Mouse (Mus musculus): ENCODE measurements around the gene Fbxw9.

GRCm38 (mm10) chr8:85023846-85024245, 36.0 kb upstream of the Fbxw9 start:
- TF ChIP-seq MAZ (IDR thresholded peaks at IDR 0.05; ENCODE audit: low read depth, low read length) (no peak), POLR2A (IDR thresholded peaks at IDR 0.05; ENCODE audit: control insufficient read depth in 1 of 2, insufficient read depth in 1 of 2, low read depth in 1 of 2, low read length in 2 of 2, poor library complexity in 1 of 2) (no peak), MAX (IDR thresholded peaks at IDR 0.05; ENCODE audit: low read length) (no peak), E2F4 (IDR thresholded peaks at IDR 0.05; ENCODE audit: borderline replicate concordance, low read depth, low read length) (no peak), CTCF (IDR thresholded peaks at IDR 0.05 in 2 of 3, conservative IDR thresholded peaks at IDR 0.05 in 1 of 3; ENCODE audit: control insufficient read depth in 1 of 3, insufficient read depth in 1 of 3, low read depth in 2 of 3, low read length in 3 of 3, poor library complexity in 1 of 3, severe bottlenecking in 1 of 3) (no peak), EP300 (IDR thresholded peaks at IDR 0.05; ENCODE audit: low read depth in 1 of 2, low read length in 2 of 2) (no peak), USF2 (IDR thresholded peaks at IDR 0.05; ENCODE audit: borderline replicate concordance in 1 of 2, insufficient read depth in 1 of 2, low read depth in 1 of 2, low read length in 2 of 2) (no peak), POLR2AphosphoS2 (IDR thresholded peaks at IDR 0.05; ENCODE audit: low read length) (no peak), TBP (IDR thresholded peaks at IDR 0.05; ENCODE audit: low read depth, low read length) (no peak), BHLHE40 (IDR thresholded peaks at IDR 0.05; ENCODE audit: borderline replicate concordance, low read depth, low read length) (no peak)
